Mouse (Mus musculus) adrenal gland, adult (tissue): ENCODE data around the gene Acsl5.

Source experiments
- DNase-seq, 2 experiments: peaks; one replicate each; pipeline ENCODE4 v3.0.0; 2022 to 2023; ENCODE audit warnings: low spot score in 1 of 2; ENCODE audit not compliant: inconsistent age in 2 of 2

Acsl5 gene

GRCm38 (mm10) chr19:55276770-55277169 lies 25.0 kb downstream of the Acsl5 start:
- no peak for DNase-seq

- DNase-seq = no peak
These were observed 32.4 kb downstream of the Acsl5 start for GRCm38 (mm10) chr19:55284093-55284492.

DNA sequence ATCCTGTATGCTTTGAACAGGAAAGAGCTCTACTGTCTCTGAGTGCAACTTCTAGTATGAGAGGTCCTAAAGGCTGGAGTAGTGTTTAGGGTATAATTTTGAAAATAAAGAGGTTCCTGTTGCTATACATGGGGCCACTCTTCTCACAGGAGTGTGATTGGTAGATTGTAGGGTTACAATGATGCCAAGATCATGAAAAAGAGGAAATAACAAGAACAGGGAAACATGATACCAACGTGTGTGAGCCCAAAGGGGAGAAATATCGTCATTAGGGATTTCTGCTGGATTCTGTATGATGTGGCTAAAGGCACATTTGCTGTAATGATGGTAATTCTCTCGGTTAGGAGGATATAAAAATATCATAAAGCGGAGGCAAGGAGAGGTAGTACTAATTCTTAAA lies 34.3 kb downstream of the Acsl5 start:
- no peak for DNase-seq

DNA sequence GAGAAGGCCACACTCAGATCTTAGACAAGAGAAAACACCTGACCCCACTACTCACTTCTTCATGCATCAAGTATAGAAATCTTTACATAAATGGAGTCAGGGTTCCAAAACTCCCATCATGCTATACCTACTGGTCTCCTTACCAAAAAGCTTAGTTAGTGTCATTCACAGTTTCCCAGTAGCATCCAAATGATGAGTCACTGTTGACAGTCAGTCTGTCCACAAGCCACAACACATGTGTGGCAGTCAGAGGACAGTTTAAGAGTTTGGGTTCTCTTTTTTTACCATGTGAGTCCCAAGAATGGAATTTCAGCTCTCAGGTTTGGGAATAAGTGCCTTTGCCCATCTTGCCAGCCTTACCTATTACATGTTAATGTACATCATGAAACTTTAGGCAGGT lies 37.2 kb downstream of the Acsl5 start:
- DNase-seq = no peak

DNA sequence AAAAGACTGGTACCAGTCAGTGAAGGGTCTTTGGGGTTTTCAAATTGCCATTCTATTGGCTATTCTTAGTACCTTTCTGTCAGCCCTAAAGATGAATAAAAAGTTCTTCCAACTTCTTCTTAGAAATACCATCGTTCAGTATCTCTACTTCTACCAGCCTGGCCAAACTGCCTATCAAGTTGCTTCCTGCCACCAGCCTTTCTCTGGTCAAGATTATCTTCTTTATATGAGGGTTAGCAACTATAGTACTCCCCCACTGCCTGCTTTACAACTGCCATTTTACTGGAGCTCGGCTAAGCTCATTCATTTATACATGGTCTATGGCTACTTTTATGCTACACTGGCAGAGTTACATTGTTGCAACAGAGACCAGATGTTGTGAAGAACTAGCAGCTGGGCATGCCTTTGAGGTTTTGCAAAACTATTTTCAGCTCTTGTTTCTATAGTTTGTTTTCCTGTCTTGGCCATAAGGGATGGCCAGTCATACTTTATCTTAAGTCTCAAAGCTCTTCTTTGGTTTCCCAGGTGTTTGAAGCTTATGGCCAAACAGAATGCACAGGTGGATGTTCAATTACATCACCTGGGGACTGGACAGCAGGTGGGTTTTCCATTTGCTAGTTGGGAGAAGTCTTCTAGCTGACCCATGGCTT lies 39.0 kb downstream of the Acsl5 start:
- DNase-seq = no peak

- no peak for DNase-seq
These were observed 40.6 kb downstream of the Acsl5 start for GRCm38 (mm10) chr19:55292210-55292850.

DNA sequence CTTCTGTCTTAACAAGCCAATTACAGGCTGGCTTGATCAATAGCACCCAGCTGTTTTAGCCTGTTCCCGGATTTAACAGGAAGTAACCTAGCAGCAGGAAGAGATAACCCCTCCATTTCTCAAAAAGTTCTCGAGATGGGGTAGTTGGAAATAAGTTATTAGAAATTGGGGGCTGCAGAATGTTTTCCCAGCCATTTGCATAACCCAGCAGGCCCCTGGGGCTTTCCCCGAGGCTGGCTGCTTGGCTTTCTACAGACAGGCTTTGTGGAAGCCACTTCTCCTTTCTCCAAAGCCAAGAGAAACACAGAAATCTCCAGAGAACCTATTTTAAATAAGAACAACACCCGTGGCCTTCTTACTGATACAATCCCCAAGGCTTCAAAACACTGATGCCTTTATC lies 41.4 kb downstream of the Acsl5 start:
- DNase-seq = no peak

DNA sequence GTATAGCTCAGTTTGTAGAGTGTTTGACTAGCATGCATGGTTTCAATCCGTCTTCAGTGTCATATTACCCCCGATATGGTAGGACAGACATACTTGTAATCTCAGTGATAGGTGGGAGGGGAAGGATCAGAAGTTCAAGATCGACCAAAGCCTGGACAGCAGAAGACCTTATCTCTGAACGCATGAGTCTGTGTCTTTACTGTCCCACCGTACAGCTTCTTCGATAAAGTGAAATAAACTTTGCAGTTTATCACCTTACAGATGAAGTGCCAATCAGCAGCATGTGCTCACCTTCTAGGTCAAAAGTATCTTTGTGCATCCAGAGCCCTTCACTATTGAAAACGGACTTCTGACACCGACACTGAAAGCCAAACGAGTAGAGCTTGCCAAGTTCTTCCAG lies 43.3 kb downstream of the Acsl5 start:
- DNase-seq = no peak

- no peak for DNase-seq
These were observed 43.8 kb downstream of the Acsl5 start for GRCm38 (mm10) chr19:55295556-55295955.

- peak; percentile 57 to 73 for DNase-seq
These were observed 44.6 kb downstream of the Acsl5 start for GRCm38 (mm10) chr19:55296301-55296700.

DNA sequence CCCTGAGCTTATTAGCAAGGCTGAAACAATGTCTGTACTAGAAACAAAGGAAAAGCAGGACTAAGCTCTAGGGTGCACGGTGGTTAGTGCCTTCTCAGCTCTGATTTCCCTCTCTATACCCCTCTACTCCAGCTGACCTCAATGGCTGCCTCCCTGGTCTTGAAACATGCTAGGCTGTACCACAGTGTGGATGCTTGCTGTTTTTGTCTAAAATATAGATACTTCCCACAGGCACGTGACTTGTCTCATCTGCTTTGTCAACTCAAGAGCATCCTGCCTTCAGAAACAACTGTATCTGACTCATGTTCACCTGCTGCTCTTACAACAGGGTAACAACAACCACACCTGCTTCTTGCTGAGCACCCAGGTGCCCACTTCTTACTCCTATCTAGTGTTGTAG lies 45.8 kb downstream of the Acsl5 start:
- no peak for DNase-seq

- peak in 1 of 2 experiments; percentile 52 for DNase-seq
These were observed 46.2 kb downstream of the Acsl5 start for GRCm38 (mm10) chr19:55297961-55298360.

- DNase-seq = no peak
These were observed 47.6 kb downstream of the Acsl5 start for GRCm38 (mm10) chr19:55299378-55299777.

DNA sequence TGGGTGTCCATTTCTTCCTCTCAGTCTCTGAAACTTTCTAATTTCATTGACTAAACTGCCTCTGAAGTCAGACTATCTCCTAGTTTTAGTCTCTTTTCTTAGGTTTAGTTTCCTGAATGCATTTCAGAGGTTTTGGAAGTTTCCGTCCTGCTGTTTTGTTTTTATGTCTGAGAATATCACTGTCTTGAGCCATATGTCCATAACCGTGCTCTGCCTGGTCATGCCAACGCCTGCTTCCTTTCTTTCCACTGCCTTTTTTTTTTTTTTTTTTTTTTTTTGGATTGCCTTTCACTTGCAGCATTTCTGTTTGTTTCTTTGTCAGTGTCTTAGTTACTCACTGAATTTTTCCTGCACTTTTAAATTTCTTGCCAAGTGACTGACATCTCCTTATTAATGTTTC lies 48.8 kb downstream of the Acsl5 start:
- no peak for DNase-seq

DNA sequence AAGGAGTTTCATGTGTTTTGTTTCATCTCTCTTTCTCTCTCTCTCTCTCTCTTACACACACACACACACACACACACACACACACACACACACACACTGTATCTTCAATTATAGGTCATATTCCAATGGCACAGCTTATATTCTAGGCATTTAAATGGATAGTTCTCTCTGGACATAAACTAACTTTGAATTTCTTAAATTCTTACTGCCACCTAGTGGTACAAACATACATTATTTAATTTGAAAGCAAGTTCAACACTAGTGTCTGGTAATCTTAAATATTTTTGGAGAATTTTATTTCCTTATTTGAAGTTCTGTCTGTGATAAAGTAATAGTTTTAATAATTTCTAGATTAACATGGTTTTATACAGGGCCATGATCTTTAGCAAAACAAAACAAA lies 53.3 kb downstream of the Acsl5 start:
- DNase-seq = no peak

GRCm38 (mm10) chr19:55311874-55312273 lies 60.1 kb downstream of the Acsl5 start:
- no peak for DNase-seq

GRCm38 (mm10) chr19:55313649-55314048 lies 61.9 kb downstream of the Acsl5 start:
- no peak for DNase-seq

DNA sequence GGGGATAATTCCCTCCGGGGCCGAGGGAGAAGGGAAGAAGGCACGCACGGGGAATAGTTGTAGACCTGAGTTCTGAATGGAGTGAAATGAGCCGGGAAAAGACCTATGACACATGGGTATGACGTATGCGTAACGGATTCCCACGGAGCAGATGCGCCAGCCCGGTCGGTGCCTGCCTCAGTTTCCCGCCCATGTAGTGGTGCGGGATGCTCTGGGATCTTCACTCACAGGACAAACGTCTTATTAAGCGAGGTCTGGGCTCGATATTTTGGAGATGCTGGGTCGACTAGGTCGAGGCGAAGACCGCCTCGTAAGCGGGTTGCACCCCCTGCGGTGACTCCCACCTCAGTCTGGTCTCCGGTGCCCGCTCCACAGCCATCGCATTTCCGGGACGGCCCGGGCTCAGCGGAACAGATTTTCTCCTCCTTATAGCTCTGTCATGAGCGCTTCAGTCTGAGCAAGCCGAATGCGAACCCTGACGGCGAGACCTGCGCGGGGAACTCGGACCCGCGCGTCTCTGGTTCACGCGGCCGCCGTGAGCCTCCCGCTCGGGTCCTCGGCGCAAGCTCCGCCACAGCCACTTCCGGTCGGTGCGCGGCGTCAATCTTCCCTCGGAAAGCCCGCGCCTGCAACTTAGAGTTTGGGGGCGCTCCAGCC lies 63.8 kb downstream of the Acsl5 start, which contains the start of gene Zdhhc6:
Gene Zdhhc6 (minus strand): TSS at position 581 of the 657 bp plus-strand sequence.
- DNase-seq = peak; percentile 83 to 95

DNA sequence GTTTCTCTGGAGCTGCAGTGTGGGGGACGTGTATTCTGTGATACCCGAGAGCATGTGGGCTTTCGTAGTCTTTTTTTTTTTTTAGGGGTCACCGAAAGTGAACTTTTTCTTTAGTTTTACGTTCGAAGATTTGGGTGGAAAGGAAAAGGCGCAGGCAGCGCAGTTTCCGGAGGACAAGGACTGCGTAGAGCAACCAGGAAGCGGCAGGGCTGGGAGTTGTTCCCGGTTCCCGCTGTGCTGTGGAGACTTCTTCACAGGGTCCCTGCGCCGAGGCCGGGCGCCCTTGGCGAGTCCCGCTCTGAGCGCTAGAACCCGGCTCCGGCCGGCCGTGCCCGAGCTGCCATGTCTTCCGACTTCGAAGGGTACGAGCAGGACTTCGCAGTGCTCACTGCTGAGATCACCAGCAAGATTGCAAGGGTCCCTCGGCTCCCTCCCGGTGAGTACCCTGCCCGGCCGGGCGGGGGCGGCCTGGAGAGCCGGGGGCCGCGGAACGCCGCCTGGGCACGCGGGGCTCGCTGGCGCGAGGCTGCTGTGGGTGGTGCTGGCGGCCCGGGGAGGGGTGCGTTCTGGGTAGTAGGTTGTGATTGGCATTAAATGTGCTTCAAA lies 64.5 kb downstream of the Acsl5 start, which contains the start of gene Vti1a:
Gene Vti1a (plus strand): TSS at position 187 of the 606 bp plus-strand sequence.
- peak; percentile 87 to 97 for DNase-seq

- DNase-seq = peak in 1 of 2 experiments; percentile 47
These were observed 65.2 kb downstream of the Acsl5 start for GRCm38 (mm10) chr19:55316901-55317300.

- DNase-seq = no peak
These were observed 67.3 kb downstream of the Acsl5 start for GRCm38 (mm10) chr19:55319036-55319435.

DNA sequence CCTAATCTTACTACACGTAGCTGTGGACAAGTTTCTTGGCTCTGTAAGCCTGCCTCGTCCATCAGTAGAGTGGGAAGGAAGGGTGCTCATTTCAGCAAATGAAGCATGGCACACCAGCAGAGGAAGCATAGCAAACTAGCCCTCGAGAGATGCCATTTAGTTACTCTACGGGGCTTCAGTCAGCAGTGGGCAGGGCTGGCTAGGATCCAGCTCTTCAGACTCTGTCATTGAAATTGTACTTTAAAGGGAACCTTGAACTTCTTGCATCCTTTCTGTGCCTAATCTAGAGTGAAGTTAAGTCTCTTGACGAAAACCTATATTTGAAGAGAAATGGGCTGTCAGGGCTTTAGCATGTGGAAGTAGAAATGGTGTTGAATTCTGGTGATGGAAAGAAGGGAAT lies 67.8 kb downstream of the Acsl5 start:
- DNase-seq = peak; percentile 48 to 75
